Mouse (Mus musculus) layer of hippocampus, adult 2 months (tissue): ENCODE measurements around the gene Whrn. TPM values are rescaled to one million over a fixed set of nuclear protein-coding genes. Genes with fewer than 3 reads are reported as not detected.

Experiments used
- DNase-seq, 2 experiments: peaks; one replicate each; pipeline ENCODE4 v3.0.0; 2022; ENCODE audit warnings: low spot score in 2 of 2
- H3K27ac ChIP-seq: fragments of 200-600 bp; 2 replicates; pipeline ENCODE4 v1.8.1; 2022
- H3K4me3 ChIP-seq: fragments of 200-600 bp; 2 replicates; pipeline ENCODE4 v1.8.1; 2022; ENCODE audit warnings: mild to moderate bottlenecking
- CTCF ChIP-seq: fragments of 200-600 bp; conservative IDR thresholded peaks from 2 replicates; pipeline ENCODE4 v1.8.1; 2022; ENCODE audit warnings: antibody characterized with exemption, mild to moderate bottlenecking, moderate library complexity
- total RNA-seq, 2 experiments: library from RNA; stranded (reverse); gene quantifications; 2 replicates each; pipeline ENCODE4 v1.2.3; 2021

Gene Whrn
- total RNA-seq, 2 experiments from 2014 or later, result 17.9 to 20.7 TPM

GRCm38 (mm10) chr4:63405683-63406082 is 90.1 kb downstream of the Whrn start:
- no peak for TF ChIP-seq CTCF
- no peak for DNase-seq
- H3K4me3 ChIP-seq, result no peak overlapping the region
- H3K27ac ChIP-seq, result no peak overlapping the region

- Histone ChIP-seq H3K4me3 (no peak overlapping the region), H3K27ac (no peak overlapping the region)
- no peak for TF ChIP-seq CTCF
- DNase-seq, result no peak
Measured at GRCm38 (mm10) chr4:63405051-63405450, 90.7 kb downstream of the Whrn start.

- DNase-seq, result no peak
- no peak for TF ChIP-seq CTCF
- H3K27ac ChIP-seq, result peak overlapping the region; percentile 87
Measured at GRCm38 (mm10) chr4:63404205-63404604, 91.6 kb downstream of the Whrn start.

GRCm38 (mm10) chr4:63403040-63403959 is 92.5 kb downstream of the Whrn start, which contains the start of gene Akna:
Gene Akna (minus strand): TSS chr4:63403354.
- Histone ChIP-seq H3K4me3 (peak within 1 kb of the TSS; percentile 47), H3K27ac (peak within 1 kb of the TSS; percentile 87)
- DNase-seq, result peak; percentile 53 to 58
- TF ChIP-seq CTCF, result no peak

More at GRCm38 (mm10) chr4:63404205-63404604, 91.6 kb downstream of the Whrn start:
- no peak overlapping the region for H3K4me3 ChIP-seq

DNA sequence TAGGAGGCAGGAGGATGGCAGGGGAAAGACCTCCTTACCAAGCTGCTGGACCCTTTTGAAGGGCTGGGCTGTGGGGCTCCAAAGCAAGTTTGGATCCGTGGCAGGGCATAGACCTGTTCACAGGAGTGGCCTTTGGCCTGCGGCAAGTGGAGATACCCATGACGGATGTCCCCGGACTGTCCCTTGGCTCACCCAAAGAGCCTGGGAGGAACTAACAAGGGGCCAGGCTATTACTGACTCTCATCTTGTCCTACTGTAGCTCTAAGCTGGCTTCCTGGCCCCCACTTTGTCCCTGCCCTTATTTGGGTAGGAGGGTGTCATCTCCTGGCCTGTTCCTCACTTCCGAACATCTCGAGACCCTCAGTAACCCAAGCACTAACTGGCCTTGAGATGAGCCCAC is 93.2 kb downstream of the Whrn start:
- Histone ChIP-seq H3K4me3 (peak overlapping the region; percentile 47), H3K27ac (peak overlapping the region; percentile 87)
- no peak for TF ChIP-seq CTCF
- DNase-seq, result no peak

GRCm38 (mm10) chr4:63402056-63402455 is 93.7 kb downstream of the Whrn start:
- no peak for TF ChIP-seq CTCF
- DNase-seq, result no peak
- H3K4me3 ChIP-seq, result no peak overlapping the region; the same call in 1 of the 2 replicates
- peak overlapping the region; percentile 87 for H3K27ac ChIP-seq

DNA sequence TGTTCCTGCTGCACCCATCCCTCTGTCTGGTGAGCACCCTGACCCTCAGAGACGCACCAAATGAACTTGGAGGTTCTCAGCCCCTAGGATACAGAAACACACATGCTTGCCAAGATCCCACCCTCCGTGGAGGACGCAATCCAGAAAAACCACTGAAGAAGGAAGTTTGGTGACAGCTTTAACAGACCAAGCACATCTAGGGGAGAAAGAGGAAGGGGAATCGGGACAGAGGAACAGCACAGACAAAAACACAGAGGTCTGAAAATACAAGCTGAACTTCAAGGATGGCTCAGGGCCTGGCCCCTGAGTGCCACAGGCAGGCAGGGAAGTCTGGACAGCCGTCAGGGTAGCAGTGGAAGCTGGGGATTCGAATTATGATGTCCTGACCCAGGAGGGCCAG is 94.2 kb downstream of the Whrn start:
- TF ChIP-seq CTCF, result no peak
- DNase-seq, result no peak
- Histone ChIP-seq H3K27ac (peak overlapping the region; percentile 69), H3K4me3 (no peak overlapping the region)

- H3K4me3 ChIP-seq, result no peak overlapping the region
Measured at GRCm38 (mm10) chr4:63400541-63401306, 95.1 kb downstream of the Whrn start.

DNA sequence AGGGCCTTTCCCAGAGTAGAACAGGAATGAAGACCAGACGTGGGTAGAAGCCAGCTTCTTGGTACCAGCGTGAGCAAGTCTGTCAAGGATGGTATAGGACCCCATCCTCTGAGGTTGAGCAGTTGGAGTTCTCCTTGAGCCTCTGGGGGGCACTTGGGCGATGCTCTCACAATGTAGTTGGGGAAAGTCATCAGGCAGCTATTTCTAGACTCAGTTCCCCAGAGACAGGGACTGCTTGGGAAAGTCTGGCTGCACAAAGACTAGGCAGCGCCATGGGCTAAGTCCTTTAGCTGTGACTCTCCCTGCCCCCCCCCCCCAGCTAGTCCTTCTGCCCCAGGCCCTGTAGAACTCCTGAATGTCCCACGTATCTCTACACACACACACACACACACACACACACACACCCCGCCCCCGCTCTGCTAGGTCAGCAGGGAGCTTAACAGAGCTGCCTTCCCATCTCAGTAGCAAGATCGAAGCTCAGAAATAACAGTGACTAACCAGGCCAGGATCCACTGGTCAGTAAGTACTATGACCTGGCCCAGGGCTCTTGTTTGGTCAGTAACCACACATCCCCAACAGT is 96.0 kb downstream of the Whrn start:
- H3K4me3 ChIP-seq, result no peak overlapping the region
- no peak for TF ChIP-seq CTCF
- DNase-seq, result no peak
- H3K27ac ChIP-seq, result peak overlapping the region; percentile 39; the same call in 1 of the 2 replicates

More at GRCm38 (mm10) chr4:63400541-63401306, 95.1 kb downstream of the Whrn start:
- TF ChIP-seq CTCF, result no peak
- no peak for DNase-seq
- peak overlapping the region; percentile 28; the same call in 1 of the 2 replicates for H3K27ac ChIP-seq

GRCm38 (mm10) chr4:63398854-63399609 is 96.8 kb downstream of the Whrn start:
- no peak for DNase-seq
- peak overlapping the region; percentile 39; the same call in 1 of the 2 replicates for H3K27ac ChIP-seq
- TF ChIP-seq CTCF, result no peak
- H3K4me3 ChIP-seq, result no peak overlapping the region

- DNase-seq, result no peak
- TF ChIP-seq CTCF, result no peak
- Histone ChIP-seq H3K4me3 (no peak overlapping the region), H3K27ac (no peak overlapping the region)
Measured at GRCm38 (mm10) chr4:63397981-63398537, 97.7 kb downstream of the Whrn start.

GRCm38 (mm10) chr4:63391322-63391721 is 104.5 kb downstream of the Whrn start:
- Histone ChIP-seq H3K4me3 (no peak overlapping the region), H3K27ac (no peak overlapping the region)
- TF ChIP-seq CTCF, result no peak
- DNase-seq, result no peak
